Mouse (Mus musculus): ENCODE results near the gene Wdr66. TPM values are rescaled to one million over a fixed set of nuclear protein-coding genes. Genes with fewer than 3 reads are reported as not detected.
A peak's percentile ranks its signal among the peaks of the same experiment; 100 is the strongest.

Wdr66 gene
- polyA plus RNA-seq, 1 experiment from 2014 or later, result 0.21 TPM

DNA sequence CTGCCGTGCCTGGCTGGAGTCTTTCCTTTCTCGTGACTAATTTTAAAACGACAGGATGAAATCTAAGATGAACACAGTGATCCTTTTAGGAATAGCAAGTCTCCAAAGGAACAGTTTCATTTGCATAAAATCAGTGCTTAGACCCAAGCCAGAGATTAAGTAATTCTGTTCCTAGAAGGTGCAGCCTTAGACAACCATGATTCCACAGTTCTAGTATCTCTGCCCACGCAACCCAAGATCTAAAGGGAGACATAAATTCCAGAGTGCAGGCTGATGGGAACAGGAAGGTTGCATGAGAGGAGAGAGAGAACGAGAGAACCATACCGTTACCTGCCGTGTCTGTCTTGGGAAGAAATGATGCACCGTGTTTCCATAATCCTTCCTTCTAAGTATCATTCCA, 8.8 kb downstream of the Wdr66 start:
- TF ChIP-seq CTCF (IDR thresholded peaks at IDR 0.05; ENCODE audit: low read depth), result no peak
- TF ChIP-seq EP300 (IDR thresholded peaks at IDR 0.05; ENCODE audit: low read depth), result no peak
- H3K9ac ChIP-seq (replicated peaks), result no peak overlapping the region
- H3K4me2 ChIP-seq (ENCODE audit: low read depth, low read length), result no peak overlapping the region
- ATAC-seq (no peak), DNase-seq (no peak)
- no peaks in the 10 kb centered on the region for H3K9me3 ChIP-seq (ENCODE audit: low read length)
- H3K27me3 ChIP-seq (ENCODE audit: insufficient read depth, low read length), result no peaks in the 10 kb centered on the region
- no peaks in the 10 kb centered on the region for H3K36me3 ChIP-seq (replicated peaks; ENCODE audit: insufficient read depth, low read length)
- 74% methylated on average over 8 of the region's 8 CpGs for WGBS (ENCODE audit: insufficient replicate concordance)
- H3K4me1 ChIP-seq (ENCODE audit: insufficient read depth), result no peaks in the 10 kb centered on the region
- no peak overlapping the region for H3K27ac ChIP-seq (ENCODE audit: low read depth)
- no peak overlapping the region for H3K4me3 ChIP-seq (ENCODE audit: low read depth, low read length)

GRCm38 (mm10) chr5:123266909-123267308, 15.0 kb downstream of the Wdr66 start:
- no peak overlapping the region for H3K4me2 ChIP-seq (ENCODE audit: low read depth, low read length)
- H3K27ac ChIP-seq (ENCODE audit: low read depth), result no peak overlapping the region
- no peak overlapping the region for H3K9ac ChIP-seq (replicated peaks)
- H3K4me3 ChIP-seq (ENCODE audit: low read depth, low read length), result no peak overlapping the region
- 79% methylated on average over 3 of the region's 3 CpGs for WGBS (ENCODE audit: insufficient replicate concordance)
- TF ChIP-seq CTCF (IDR thresholded peaks at IDR 0.05; ENCODE audit: low read depth) (peak; percentile 11; the same call in 1 of the 2 replicates), EP300 (IDR thresholded peaks at IDR 0.05; ENCODE audit: low read depth) (no peak)
- no peaks in the 10 kb centered on the region for H3K9me3 ChIP-seq (ENCODE audit: low read length)
- H3K27me3 ChIP-seq (ENCODE audit: insufficient read depth, low read length), result no peaks in the 10 kb centered on the region
- no peaks in the 10 kb centered on the region for H3K4me1 ChIP-seq (ENCODE audit: insufficient read depth)
- ATAC-seq, result no peak
- no peaks in the 10 kb centered on the region for H3K36me3 ChIP-seq (replicated peaks; ENCODE audit: insufficient read depth, low read length)
- no peak for DNase-seq

- H3K4me2 ChIP-seq (ENCODE audit: low read depth, low read length), result no peak overlapping the region
- no peak overlapping the region for H3K27ac ChIP-seq (ENCODE audit: low read depth)
- H3K9ac ChIP-seq (replicated peaks), result no peak overlapping the region
- no peak for TF ChIP-seq EP300 (IDR thresholded peaks at IDR 0.05; ENCODE audit: low read depth)
- no peaks in the 10 kb centered on the region for H3K9me3 ChIP-seq (ENCODE audit: low read length)
- ATAC-seq (no peak), DNase-seq (no peak)
- H3K36me3 ChIP-seq (replicated peaks; ENCODE audit: insufficient read depth, low read length), result no peaks in the 10 kb centered on the region
- H3K27me3 ChIP-seq (ENCODE audit: insufficient read depth, low read length), result no peaks in the 10 kb centered on the region
- H3K4me1 ChIP-seq (ENCODE audit: insufficient read depth), result no peaks in the 10 kb centered on the region
- no peak overlapping the region for H3K4me3 ChIP-seq (ENCODE audit: low read depth, low read length)
- 79% methylated on average over 28 of the region's 28 CpGs for WGBS (ENCODE audit: insufficient replicate concordance)
Measured at GRCm38 (mm10) chr5:123268477-123269474, 16.9 kb downstream of the Wdr66 start.

- WGBS (ENCODE audit: insufficient replicate concordance), result 84% methylated on average over 11 of the region's 11 CpGs
- TF ChIP-seq EP300 (IDR thresholded peaks at IDR 0.05; ENCODE audit: low read depth), result no peak
- Histone ChIP-seq H3K9ac (replicated peaks) (no peak overlapping the region), H3K27me3 (ENCODE audit: insufficient read depth, low read length) (no peaks in the 10 kb centered on the region), H3K4me2 (ENCODE audit: low read depth, low read length) (no peak overlapping the region), H3K4me1 (ENCODE audit: insufficient read depth) (no peaks in the 10 kb centered on the region), H3K9me3 (ENCODE audit: low read length) (no peaks in the 10 kb centered on the region), H3K27ac (ENCODE audit: low read depth) (no peak overlapping the region), H3K4me3 (ENCODE audit: low read depth, low read length) (no peak overlapping the region), H3K36me3 (replicated peaks; ENCODE audit: insufficient read depth, low read length) (no peaks in the 10 kb centered on the region)
- ATAC-seq, result no peak
- DNase-seq, result no peak
Measured at GRCm38 (mm10) chr5:123270917-123271316, 19.0 kb downstream of the Wdr66 start.

DNA sequence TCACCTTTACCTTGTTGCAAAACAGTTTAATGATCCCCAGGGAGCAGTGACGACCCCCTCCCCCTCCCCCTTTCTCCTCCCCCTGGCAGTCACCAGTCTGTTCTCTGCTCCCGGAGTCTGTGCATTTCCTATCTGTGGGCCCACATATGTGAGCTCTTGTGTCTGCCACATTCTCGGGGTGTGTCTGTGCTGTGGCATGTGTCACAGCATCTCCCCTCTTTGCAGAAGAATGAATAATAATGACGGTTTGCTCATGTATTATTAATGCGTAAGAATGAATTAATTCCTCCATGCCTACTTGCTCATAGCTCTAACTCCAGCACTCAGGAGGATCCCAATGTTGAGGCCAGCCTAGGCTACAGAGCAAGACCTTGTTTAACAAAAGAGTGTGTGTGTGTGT, 21.0 kb downstream of the Wdr66 start:
- H3K27me3 ChIP-seq (ENCODE audit: insufficient read depth, low read length), result no peaks in the 10 kb centered on the region
- H3K27ac ChIP-seq (ENCODE audit: low read depth), result no peak overlapping the region
- no peak overlapping the region for H3K4me3 ChIP-seq (ENCODE audit: low read depth, low read length)
- 70% methylated on average over 5 of the region's 5 CpGs for WGBS (ENCODE audit: insufficient replicate concordance)
- no peak overlapping the region for H3K4me2 ChIP-seq (ENCODE audit: low read depth, low read length)
- no peak for ATAC-seq
- no peak for DNase-seq
- TF ChIP-seq CTCF (IDR thresholded peaks at IDR 0.05; ENCODE audit: low read depth), result no peak
- no peak for TF ChIP-seq EP300 (IDR thresholded peaks at IDR 0.05; ENCODE audit: low read depth)
- no peaks in the 10 kb centered on the region for H3K36me3 ChIP-seq (replicated peaks; ENCODE audit: insufficient read depth, low read length)
- H3K9ac ChIP-seq (replicated peaks), result no peak overlapping the region
- no peaks in the 10 kb centered on the region for H3K4me1 ChIP-seq (ENCODE audit: insufficient read depth)
- no peaks in the 10 kb centered on the region for H3K9me3 ChIP-seq (ENCODE audit: low read length)

DNA sequence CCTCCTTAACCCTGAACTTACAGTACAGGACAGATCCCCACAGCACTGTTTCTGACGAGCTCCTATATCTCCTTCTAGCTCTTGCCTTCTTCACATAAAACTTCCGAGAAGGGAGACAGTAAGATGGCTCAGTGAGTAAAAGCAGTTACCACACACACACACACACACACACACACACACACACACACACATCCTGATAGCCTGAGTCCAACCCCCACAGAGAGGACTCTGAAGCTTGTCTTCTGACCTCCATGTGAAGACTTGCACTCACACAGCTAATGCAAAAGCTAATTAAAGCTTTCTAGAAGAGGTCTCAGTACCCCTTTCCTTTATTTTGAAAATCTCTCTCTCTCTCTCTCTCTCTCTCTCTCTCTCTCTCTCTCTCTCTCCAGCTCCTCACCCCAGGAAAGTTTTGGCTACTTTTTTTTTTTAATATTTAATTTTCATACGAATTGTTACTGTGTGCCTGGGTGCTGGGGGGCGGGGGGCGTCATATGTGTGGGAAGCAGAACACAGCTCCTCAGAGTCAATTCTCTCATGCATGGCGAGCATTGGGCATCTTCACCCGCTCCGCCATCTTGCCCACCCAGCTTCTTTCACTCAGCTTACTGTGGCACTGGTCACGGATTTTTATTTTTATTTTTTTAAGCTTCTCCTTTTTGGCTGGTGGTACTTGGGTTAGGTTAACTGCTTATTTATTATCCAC, 24.9 kb downstream of the Wdr66 start:
- no peak overlapping the region for H3K27ac ChIP-seq (ENCODE audit: low read depth)
- ATAC-seq, result no peak
- H3K36me3 ChIP-seq (replicated peaks; ENCODE audit: insufficient read depth, low read length), result no peaks in the 10 kb centered on the region

More for the DNA sequence above, 24.9 kb downstream of the Wdr66 start:
- 80% methylated on average over 9 of the region's 9 CpGs for WGBS (ENCODE audit: insufficient replicate concordance)
- Histone ChIP-seq H3K4me3 (ENCODE audit: low read depth, low read length) (no peak overlapping the region), H3K9ac (replicated peaks) (no peak overlapping the region), H3K4me1 (ENCODE audit: insufficient read depth) (no peaks in the 10 kb centered on the region), H3K9me3 (ENCODE audit: low read length) (no peaks in the 10 kb centered on the region), H3K27me3 (ENCODE audit: insufficient read depth, low read length) (no peaks in the 10 kb centered on the region), H3K4me2 (ENCODE audit: low read depth, low read length) (no peak overlapping the region)
- no peak for DNase-seq
- TF ChIP-seq EP300 (IDR thresholded peaks at IDR 0.05; ENCODE audit: low read depth), result no peak
- no peak for TF ChIP-seq CTCF (IDR thresholded peaks at IDR 0.05; ENCODE audit: low read depth)
